Mouse (Mus musculus) layer of hippocampus, postnatal 14 days (tissue): ENCODE results near the gene Vrk1. TPM values are rescaled to one million over a fixed set of nuclear protein-coding genes. Genes with fewer than 3 reads are reported as not detected.

Source experiments
- DNase-seq, 2 experiments: peaks; one replicate each; pipeline ENCODE4 v3.0.0; 2021 to 2022; ENCODE audit warnings: low spot score in 2 of 2, mixed read lengths in 1 of 2
- total RNA-seq, 2 experiments: library from RNA; stranded (reverse); gene quantifications; 2 replicates each; pipeline ENCODE4 v1.2.3; 2021

Vrk1 gene
- total RNA-seq, 2 experiments from 2014 or later: 15.6 to 15.8 TPM

DNA sequence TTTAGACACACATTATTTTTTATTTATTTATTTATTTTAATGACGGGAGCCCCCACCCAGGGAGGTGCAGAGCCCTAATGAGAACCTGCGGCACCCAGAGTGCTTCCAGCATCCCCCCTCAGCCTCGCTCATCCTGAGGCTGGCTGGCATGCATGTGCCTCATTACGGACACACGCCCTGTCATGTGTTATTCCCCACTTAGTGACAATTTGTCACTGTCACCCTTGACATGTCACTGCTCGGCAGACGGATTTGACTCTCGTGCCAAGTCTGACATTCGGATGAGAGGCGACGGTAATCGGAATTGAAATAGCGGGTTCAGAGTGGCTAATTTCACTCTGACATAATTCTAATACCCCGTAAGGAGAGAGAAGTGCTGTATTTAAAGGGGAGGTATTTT, 97.2 kb downstream of the Vrk1 start:
- no peak for DNase-seq

DNA sequence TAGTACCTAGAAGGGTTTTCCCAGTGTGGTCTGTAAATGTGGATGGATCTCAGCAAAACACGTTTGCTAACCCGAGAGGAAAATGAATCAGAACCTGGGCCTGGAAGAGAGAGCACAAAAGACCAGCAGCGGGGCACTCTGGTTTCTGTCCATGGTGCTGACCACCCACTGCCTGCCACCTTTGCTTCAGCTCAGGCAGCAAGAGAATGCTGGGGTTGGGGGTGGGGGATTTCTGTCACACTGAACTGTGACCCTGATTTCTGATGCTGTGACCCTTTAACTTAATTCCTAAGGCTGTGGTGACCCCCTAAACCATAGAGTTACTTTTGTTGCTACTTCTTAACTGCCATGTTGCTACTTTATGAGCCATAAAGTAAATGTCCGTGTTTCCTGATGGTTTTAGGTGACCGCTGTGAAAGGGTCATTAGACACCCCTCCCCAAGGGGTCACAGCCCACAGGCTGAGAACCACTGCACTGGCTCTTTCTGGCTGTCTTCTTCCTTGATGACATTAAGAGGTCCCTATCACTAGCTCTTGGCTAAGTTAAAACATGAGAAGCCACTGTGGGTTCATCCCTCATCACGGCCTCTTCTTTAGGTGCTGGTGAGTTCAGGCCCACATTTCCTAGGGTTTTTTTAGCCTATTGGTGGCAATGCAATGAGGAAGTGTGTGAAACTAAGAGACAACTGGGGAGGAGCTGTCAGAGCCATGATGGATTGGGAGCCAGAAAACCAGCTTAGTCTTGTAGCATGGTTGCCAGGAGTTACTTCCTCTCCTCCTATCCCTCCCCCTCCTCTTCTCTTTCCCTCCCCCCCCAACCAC, 105.3 kb downstream of the Vrk1 start:
- no peak for DNase-seq

DNA sequence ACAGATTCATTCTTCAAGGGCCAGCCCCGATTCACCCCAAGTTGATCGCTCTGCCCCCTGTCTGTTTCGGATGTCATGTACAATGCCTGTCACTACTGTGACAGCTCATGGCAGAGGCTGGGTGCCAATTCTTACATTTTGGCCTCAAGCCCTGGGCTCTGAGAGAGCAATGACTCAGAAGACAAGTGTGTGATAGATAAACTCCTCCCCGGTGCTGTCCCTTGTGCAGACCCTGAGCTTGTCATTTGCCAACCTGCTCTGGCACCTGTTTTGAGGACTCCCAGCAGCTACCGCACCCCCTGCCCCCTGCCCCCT, 105.8 kb downstream of the Vrk1 start:
- no peak for DNase-seq

DNA sequence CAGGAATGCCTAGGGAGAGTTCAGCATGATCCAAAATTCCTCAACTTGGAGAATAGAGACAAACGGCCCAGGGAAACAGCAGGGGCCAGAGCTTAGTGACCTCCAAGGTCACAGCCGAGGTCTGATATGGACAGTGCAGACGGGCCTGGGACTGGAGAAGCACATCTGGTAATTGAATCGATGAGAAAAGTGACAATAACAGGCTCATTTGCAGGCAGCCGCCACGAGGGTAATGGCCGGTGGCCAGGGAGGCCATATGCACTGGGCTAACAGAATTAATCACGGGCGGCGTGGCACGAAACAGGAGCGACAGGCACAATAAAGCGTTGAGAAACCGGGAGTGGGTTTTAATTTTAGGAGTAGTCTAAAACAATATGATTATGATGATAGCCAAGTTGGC, 113.2 kb downstream of the Vrk1 start:
- peak in 1 of 2 experiments; percentile 57 for DNase-seq

DNA sequence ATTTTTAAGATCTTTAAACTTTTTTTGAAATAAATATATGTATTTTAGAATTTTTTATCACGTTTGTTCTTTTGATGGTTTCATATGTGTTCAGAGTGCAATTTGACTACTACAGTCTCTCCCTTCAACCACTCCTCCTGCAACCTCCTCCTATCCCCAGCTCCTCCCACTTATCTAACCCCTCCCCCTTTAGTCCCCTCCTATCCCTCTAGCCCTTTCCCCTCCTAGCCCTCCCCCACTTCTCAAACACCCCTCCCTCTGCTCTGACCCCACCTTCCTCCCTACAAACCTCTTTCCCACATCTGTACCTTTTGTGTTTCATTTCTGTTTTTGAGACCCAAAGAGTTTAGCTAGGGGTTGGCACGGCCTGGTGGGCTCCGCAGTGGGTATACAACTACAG, 114.6 kb downstream of the Vrk1 start:
- DNase-seq: no peak

Other genes starting within 250 kb of the Vrk1 start
- 100 to 1,000 TPM; 128 to 149 TPM for gene Papola, start 225.5 kb upstream of the Vrk1 start, total RNA-seq